Mouse (Mus musculus) limb, embryonic 10.5 days (tissue): Measurements from ENCODE around the gene Foxf1. TPM values are rescaled to one million over a fixed set of nuclear protein-coding genes. Genes with fewer than 3 reads are reported as not detected.

Source experiments
- DNase-seq: peaks from one replicate; pipeline ENCODE4 v3.0.0-alpha.2; 2017; ENCODE audit warnings: low spot score
- H3K27ac ChIP-seq: fragments of 300-500 bp; sonication (generic); 2 replicates; pipeline ENCODE4 v1.5.1; 2016; ENCODE audit warnings: mild to moderate bottlenecking
- H3K27me3 ChIP-seq: fragments of 300-500 bp; sonication (generic); 2 replicates; pipeline ENCODE4 v1.6.1; 2016; ENCODE audit warnings: low read depth, mild to moderate bottlenecking; ENCODE audit not compliant: poor library complexity, severe bottlenecking
- H3K36me3 ChIP-seq: fragments of 300-500 bp; sonication (generic); 2 replicates; pipeline ENCODE4 v1.6.1; 2016; ENCODE audit warnings: mild to moderate bottlenecking, moderate library complexity
- H3K4me1 ChIP-seq: fragments of 300-500 bp; sonication (generic); 2 replicates; pipeline ENCODE4 v1.6.1; 2016
- H3K4me3 ChIP-seq: fragments of 300-500 bp; sonication (generic); 2 replicates; pipeline ENCODE4 v1.5.1; 2016; ENCODE audit warnings: mild to moderate bottlenecking, moderate library complexity
- H3K9me3 ChIP-seq: fragments of 300-500 bp; sonication (generic); replicated peaks from 2 replicates; pipeline ENCODE4 v1.6.1; 2016; ENCODE audit warnings: mild to moderate bottlenecking
- WGBS: fragments of 180-500 bp; shearing (Covaris S2); methylation state at CpG from one replicate; pipeline ENCODE4 v1.1.7; 2016; 5-methylcytosine and 5-hydroxymethylcytosine counted together
- polyA plus RNA-seq: library from polyadenylated mRNA; unstranded; fragments of >200 nt; fragmentation: Nextera tagmentation; extraction: Ambion mirVana; gene quantifications from 2 replicates; pipeline ENCODE4 v1.2.1, GENCODE M21; 2016

Gene Foxf1
- polyA plus RNA-seq, 1 experiment from 2014 or later = 0.48 TPM

DNA sequence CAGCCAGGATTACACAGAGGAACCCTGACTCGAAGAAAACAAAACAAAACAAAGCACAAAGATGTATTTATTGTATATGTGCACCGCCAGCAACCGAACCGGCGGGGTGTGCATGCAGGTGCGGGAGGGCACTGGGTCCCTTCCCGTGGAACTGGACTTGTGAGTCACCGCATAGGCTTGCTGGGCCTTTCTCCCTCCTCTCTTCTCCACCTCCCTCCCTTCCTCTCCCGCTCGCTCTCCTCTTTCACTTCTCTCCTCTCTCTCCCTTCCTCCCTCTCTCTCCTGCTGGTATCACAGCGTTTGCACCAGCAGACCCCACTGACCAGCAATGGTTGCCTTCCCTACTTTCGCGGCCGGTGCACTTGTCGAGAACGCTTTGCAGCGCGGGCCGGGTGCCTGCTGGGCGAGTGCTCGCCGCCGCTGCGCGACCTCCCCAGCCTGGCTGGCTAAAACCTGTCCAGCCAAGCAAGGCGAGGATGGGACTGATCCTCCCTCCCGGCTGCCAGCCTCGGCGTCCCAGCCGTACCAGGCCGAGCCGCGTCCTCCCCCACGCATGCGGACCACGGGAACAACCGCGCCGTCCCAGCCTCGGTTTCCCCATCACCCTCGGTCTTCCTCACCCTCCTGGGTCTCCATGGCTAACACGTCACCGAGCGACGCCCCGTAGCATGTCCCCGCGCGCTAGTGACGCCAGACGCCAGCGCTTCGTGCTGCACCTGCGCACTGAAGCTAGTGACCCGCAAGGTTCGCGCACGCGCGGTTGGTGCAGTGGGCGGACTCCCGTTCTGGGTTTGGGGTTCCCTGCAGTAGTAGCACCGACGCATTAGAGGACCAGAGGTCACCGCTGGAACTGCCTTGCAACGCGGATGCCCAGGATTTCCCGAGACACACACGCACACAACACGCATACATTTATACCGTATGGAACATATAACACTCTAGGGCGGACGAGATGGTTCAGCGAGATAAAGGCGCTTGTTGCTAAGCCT is 23.8 kb downstream of the Foxf1 start, which contains the start of gene Mthfsd:
Gene Mthfsd, minus strand, starts transcription at position 725 of the 989 bp plus-strand sequence.
- Histone ChIP-seq H3K27me3 (peaks cover 29% of the 10 kb centered on the region), H3K27ac (peak within 1 kb of the TSS; percentile 93), H3K9me3 (no peaks in the 10 kb centered on the region), H3K36me3 (peaks cover 35% of the 10 kb centered on the region), H3K4me1 (peaks cover 32% of the 10 kb centered on the region), H3K4me3 (peak within 1 kb of the TSS; percentile 98)
- DNase-seq = peak; percentile 99
- WGBS = 2% methylated on average over 75 of the region's 75 CpGs

DNA sequence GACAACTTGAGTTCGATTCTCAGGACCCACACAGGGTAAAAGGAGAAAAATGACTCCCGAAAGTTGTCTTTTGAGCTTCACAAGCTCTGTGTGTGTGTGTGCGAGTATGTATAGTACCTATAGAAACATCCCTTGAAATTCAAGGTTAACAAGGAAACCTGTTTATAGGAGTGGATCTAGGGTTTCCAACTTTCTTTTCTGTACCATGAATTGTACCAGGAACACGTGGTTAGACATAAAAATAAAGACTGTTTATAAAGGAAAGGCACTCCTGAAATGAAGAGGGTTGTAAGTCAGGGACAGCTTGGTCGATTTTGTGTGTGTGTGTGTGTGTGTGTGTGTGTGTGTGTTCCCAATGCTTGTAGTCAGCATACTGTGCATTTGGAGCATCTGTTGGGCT is 24.5 kb downstream of the Foxf1 start:
- peak overlapping the region; percentile 98 for H3K4me3 ChIP-seq
- H3K27ac ChIP-seq = peak overlapping the region; percentile 93
- peaks cover 28% of the 10 kb centered on the region for H3K36me3 ChIP-seq
- 13% methylated on average over 5 of the region's 5 CpGs for WGBS
- peaks cover 38% of the 10 kb centered on the region for H3K4me1 ChIP-seq
- no peak for DNase-seq
- no peaks in the 10 kb centered on the region for H3K9me3 ChIP-seq
- H3K27me3 ChIP-seq = peaks cover 36% of the 10 kb centered on the region

GRCm38 (mm10) chr8:121111145-121111907 is 27.1 kb downstream of the Foxf1 start:
- Histone ChIP-seq H3K4me3 (no peak overlapping the region), H3K9me3 (no peaks in the 10 kb centered on the region), H3K27ac (no peak overlapping the region), H3K36me3 (peaks cover 3% of the 10 kb centered on the region), H3K4me1 (peaks cover 53% of the 10 kb centered on the region), H3K27me3 (peaks cover 60% of the 10 kb centered on the region)
- WGBS = 57% methylated on average over 7 of the region's 7 CpGs
- no peak for DNase-seq

DNA sequence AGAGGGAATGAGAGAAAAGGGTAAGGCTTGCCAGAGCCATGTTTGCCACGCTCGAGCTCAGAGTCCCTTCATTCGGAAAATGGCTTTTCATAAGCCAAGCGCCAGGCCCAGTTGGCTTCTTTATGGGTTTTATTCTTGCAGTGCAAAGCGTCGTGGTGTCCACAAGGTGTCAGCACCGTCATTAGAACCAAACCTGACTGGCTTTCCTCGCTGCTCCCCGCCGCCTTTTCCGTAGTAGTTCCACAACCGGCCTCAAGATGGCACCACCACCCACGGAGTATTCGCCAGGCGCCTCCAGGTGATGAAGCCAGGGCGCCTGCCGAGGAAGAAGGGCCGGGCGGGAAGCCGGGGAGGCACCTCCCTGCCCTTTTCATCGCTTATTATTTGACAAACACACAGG is 29.1 kb downstream of the Foxf1 start:
- DNase-seq = peak; percentile 99
- no peaks in the 10 kb centered on the region for H3K9me3 ChIP-seq
- peaks cover 53% of the 10 kb centered on the region for H3K4me1 ChIP-seq
- H3K27me3 ChIP-seq = peaks cover 80% of the 10 kb centered on the region
- no peak overlapping the region for H3K27ac ChIP-seq
- H3K36me3 ChIP-seq = no peaks in the 10 kb centered on the region
- 2% methylated on average over 21 of the region's 21 CpGs for WGBS
- H3K4me3 ChIP-seq = peak overlapping the region; percentile 23; the same call in 1 of the 2 replicates

DNA sequence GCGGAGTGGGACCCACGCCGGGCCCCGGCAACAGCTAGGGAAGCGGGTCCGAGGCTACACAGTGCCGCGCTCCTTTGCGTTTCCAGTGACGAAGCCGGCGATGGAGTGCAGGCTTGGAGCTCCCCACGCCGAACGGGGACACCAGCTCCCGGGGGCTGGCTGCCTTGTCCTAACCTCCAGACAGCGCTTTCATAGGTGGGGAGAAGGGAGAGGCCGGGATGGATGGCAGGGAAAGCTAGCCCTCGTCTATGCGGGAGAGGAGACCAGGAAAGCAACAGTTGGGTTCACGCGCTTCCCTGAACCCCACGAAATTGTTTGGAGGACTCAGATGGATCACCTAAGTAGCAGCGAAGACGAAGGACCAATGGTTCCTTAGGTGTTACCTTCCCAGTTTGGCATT is 30.9 kb downstream of the Foxf1 start:
- H3K4me1 ChIP-seq = peaks cover 52% of the 10 kb centered on the region
- DNase-seq = peak; percentile 66
- under 1% methylated on average over 25 of the region's 25 CpGs for WGBS
- peaks cover 95% of the 10 kb centered on the region for H3K27me3 ChIP-seq
- peak overlapping the region; percentile 29 for H3K4me3 ChIP-seq
- peak overlapping the region; percentile 71 for H3K27ac ChIP-seq
- H3K9me3 ChIP-seq = no peaks in the 10 kb centered on the region
- no peaks in the 10 kb centered on the region for H3K36me3 ChIP-seq

- Histone ChIP-seq H3K27ac (peak within 1 kb of the TSS; percentile 78), H3K27me3 (peaks cover 97% of the 10 kb centered on the region), H3K36me3 (no peaks in the 10 kb centered on the region), H3K4me3 (peak within 1 kb of the TSS; percentile 59), H3K4me1 (peaks cover 60% of the 10 kb centered on the region), H3K9me3 (no peaks in the 10 kb centered on the region)
- under 1% methylated on average over 25 of the region's 25 CpGs for WGBS
- peak; percentile 86 for DNase-seq
Observed at GRCm38 (mm10) chr8:121115948-121116347, 31.8 kb downstream of the Foxf1 start, which contains the start of gene Foxc2. TSS of gene Foxc2 (plus strand) at chr8:121116171.

DNA sequence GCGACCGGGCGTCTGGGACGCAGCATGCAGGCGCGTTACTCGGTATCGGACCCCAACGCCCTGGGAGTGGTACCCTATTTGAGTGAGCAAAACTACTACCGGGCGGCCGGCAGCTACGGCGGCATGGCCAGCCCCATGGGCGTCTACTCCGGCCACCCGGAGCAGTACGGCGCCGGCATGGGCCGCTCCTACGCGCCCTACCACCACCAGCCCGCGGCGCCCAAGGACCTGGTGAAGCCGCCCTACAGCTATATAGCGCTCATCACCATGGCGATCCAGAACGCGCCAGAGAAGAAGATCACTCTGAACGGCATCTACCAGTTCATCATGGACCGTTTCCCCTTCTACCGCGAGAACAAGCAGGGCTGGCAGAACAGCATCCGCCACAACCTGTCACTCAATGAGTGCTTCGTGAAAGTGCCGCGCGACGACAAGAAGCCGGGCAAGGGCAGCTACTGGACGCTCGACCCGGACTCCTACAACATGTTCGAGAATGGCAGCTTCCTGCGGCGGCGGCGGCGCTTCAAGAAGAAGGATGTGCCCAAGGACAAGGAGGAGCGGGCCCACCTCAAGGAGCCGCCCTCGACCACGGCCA is 32.5 kb downstream of the Foxf1 start:
- H3K36me3 ChIP-seq = no peaks in the 10 kb centered on the region
- H3K4me3 ChIP-seq = peak overlapping the region; percentile 59
- no peaks in the 10 kb centered on the region for H3K9me3 ChIP-seq
- peak overlapping the region; percentile 78 for H3K27ac ChIP-seq
- H3K27me3 ChIP-seq = peaks cover 97% of the 10 kb centered on the region
- DNase-seq = peak; percentile 74
- WGBS = under 1% methylated on average over 55 of the region's 55 CpGs
- H3K4me1 ChIP-seq = peaks cover 64% of the 10 kb centered on the region

- peak; percentile 72 for DNase-seq
- Histone ChIP-seq H3K36me3 (no peaks in the 10 kb centered on the region), H3K4me1 (peaks cover 64% of the 10 kb centered on the region), H3K27me3 (peaks cover 97% of the 10 kb centered on the region), H3K4me3 (peak overlapping the region; percentile 59), H3K27ac (peak overlapping the region; percentile 78), H3K9me3 (no peaks in the 10 kb centered on the region)
- WGBS = under 1% methylated on average over 62 of the region's 62 CpGs
Observed at GRCm38 (mm10) chr8:121117186-121117651, 33.0 kb downstream of the Foxf1 start.

DNA sequence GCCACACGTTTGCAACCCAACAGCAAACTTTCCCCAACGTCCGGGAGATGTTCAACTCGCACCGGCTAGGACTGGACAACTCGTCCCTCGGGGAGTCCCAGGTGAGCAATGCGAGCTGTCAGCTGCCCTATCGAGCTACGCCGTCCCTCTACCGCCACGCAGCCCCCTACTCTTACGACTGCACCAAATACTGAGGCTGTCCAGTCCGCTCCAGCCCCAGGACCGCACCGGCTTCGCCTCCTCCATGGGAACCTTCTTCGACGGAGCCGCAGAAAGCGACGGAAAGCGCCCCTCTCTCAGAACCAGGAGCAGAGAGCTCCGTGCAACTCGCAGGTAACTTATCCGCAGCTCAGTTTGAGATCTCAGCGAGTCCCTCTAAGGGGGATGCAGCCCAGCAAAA is 33.7 kb downstream of the Foxf1 start:
- DNase-seq = peak; percentile 67
- no peaks in the 10 kb centered on the region for H3K36me3 ChIP-seq
- H3K9me3 ChIP-seq = no peaks in the 10 kb centered on the region
- peak overlapping the region; percentile 59 for H3K4me3 ChIP-seq
- peaks cover 97% of the 10 kb centered on the region for H3K27me3 ChIP-seq
- under 1% methylated on average over 28 of the region's 28 CpGs for WGBS
- peaks cover 64% of the 10 kb centered on the region for H3K4me1 ChIP-seq
- H3K27ac ChIP-seq = peak overlapping the region; percentile 78

DNA sequence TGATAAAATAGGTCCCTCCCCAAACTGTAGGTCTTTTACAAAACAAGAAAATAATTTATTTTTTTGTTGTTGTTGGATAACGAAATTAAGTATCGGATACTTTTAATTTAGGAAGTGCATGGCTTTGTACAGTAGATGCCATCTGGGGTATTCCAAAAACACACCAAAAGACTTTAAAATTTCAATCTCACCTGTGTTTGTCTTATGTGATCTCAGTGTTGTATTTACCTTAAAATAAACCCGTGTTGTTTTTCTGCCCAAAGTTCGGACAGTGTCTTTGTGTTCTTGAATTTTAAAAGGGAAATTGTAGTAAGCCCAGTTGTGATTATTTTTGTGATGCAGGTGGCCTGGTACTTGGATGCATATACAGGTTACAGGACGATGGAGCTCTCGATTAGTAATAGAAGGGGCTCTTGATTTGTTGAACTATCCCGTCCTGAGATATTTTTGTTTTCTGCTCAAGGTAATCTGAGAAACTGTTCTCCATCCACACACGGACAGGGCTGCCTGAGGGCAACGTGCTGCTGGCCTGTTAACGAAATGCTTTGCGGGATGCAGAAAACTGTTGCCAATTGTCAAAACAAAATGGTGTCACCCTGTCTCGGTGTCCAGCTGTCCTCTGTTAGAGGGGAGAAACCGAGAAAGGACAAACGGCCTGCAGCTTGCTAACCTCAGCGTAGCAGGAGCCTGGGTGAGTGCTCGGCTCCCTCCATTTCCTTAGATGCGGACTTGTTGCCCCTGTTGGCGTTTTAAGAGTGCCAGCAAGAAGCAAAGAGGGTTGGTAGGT is 34.6 kb downstream of the Foxf1 start:
- 2% methylated on average over 18 of the region's 18 CpGs for WGBS
- Histone ChIP-seq H3K4me3 (peak overlapping the region; percentile 59), H3K4me1 (peaks cover 56% of the 10 kb centered on the region), H3K27ac (no peak overlapping the region), H3K27me3 (peaks cover 98% of the 10 kb centered on the region), H3K9me3 (no peaks in the 10 kb centered on the region), H3K36me3 (no peaks in the 10 kb centered on the region)
- peak; percentile 54 for DNase-seq

- Histone ChIP-seq H3K27me3 (peaks cover 98% of the 10 kb centered on the region), H3K27ac (no peak overlapping the region), H3K4me1 (peaks cover 53% of the 10 kb centered on the region), H3K36me3 (no peaks in the 10 kb centered on the region), H3K9me3 (no peaks in the 10 kb centered on the region), H3K4me3 (peak overlapping the region; percentile 59)
- peak; percentile 52 for DNase-seq
- WGBS = 7% methylated on average over 12 of the region's 12 CpGs
Observed at GRCm38 (mm10) chr8:121119635-121120455, 35.7 kb downstream of the Foxf1 start.
